Mouse (Mus musculus) liver, postnatal 0 days (tissue): ENCODE measurements around the gene St8sia1. TPM values are rescaled to one million over a fixed set of nuclear protein-coding genes. Genes with fewer than 3 reads are reported as not detected.
A peak's percentile ranks its signal among the peaks of the same experiment; 100 is the strongest.

Experiments used
- ATAC-seq: fragments of 200-750 bp; cut with Nextera tagmentation; 2 replicates; pipeline ENCODE4 v1.8.0; 2017; ENCODE audit warnings: mild to moderate bottlenecking, moderate library complexity
- DNase-seq: peaks from one replicate; pipeline ENCODE4 v3.0.0-alpha.2; 2016
- H3K27ac ChIP-seq: fragments of 300-500 bp; sonication (generic); 2 replicates; pipeline ENCODE4 v1.5.1; 2014; ENCODE audit warnings: antibody characterized with exemption, moderate library complexity, mild to moderate bottlenecking, low read depth
- H3K27me3 ChIP-seq: fragments of 300-500 bp; sonication (generic); 2 replicates; pipeline ENCODE4 v1.6.1; 2014; ENCODE audit warnings: low read length, control low read depth, mixed read lengths; ENCODE audit not compliant: insufficient read depth
- H3K36me3 ChIP-seq: fragments of 300-500 bp; sonication (generic); replicated peaks from 2 replicates; pipeline ENCODE4 v1.6.1; 2014; ENCODE audit warnings: mild to moderate bottlenecking, control low read depth, low read length, moderate library complexity, mixed read lengths; ENCODE audit not compliant: insufficient read depth
- H3K4me1 ChIP-seq: fragments of 300-500 bp; sonication (generic); 2 replicates; pipeline ENCODE4 v1.6.1; 2014; ENCODE audit warnings: antibody characterized with exemption, mild to moderate bottlenecking, control low read depth; ENCODE audit not compliant: insufficient read depth
- H3K4me2 ChIP-seq: fragments of 300-500 bp; sonication (generic); 2 replicates; pipeline ENCODE4 v1.6.1; 2014; ENCODE audit warnings: low read depth, mild to moderate bottlenecking, low read length, moderate library complexity, mixed read lengths
- H3K4me3 ChIP-seq: fragments of 300-500 bp; sonication (generic); 2 replicates; pipeline ENCODE4 v1.5.1; 2014; ENCODE audit warnings: low read depth, low read length
- H3K9ac ChIP-seq: fragments of 300-500 bp; sonication (generic); replicated peaks from 2 replicates; pipeline ENCODE4 v1.6.1; 2014; ENCODE audit warnings: mild to moderate bottlenecking, moderate library complexity
- H3K9me3 ChIP-seq: fragments of 300-500 bp; sonication (generic); 2 replicates; pipeline ENCODE4 v1.6.1; 2016; ENCODE audit warnings: mild to moderate bottlenecking, control low read depth, low read length, mixed read lengths
- CTCF ChIP-seq: sonication (generic); IDR thresholded peaks from 2 replicates; pipeline ENCODE4 v1.5.1; 2016; ENCODE audit warnings: antibody characterized with exemption, low read depth
- EP300 ChIP-seq: IDR thresholded peaks from 2 replicates; pipeline ENCODE4 v1.6.1; 2016; ENCODE audit warnings: antibody characterized with exemption, low read depth, mild to moderate bottlenecking
- WGBS: fragments of 180-500 bp; shearing (Covaris S2); extraction: QIAGEN DNeasy Blood & Tissue Kit; methylation state at CpG from one replicate; pipeline ENCODE4 v1.1.7; 2014; ENCODE audit not compliant: insufficient replicate concordance; 5-methylcytosine and 5-hydroxymethylcytosine counted together
- polyA plus RNA-seq: library from polyadenylated mRNA; unstranded; fragments of >200 nt; fragmentation: Nextera tagmentation; extraction: Ambion mirVana; gene quantifications from 2 replicates; pipeline ENCODE4 v1.2.1, GENCODE M21; 2015

The St8sia1 gene
- polyA plus RNA-seq, 1 experiment from 2014 or later = 0.22 TPM

- peak overlapping the region; percentile 36; the same call in 1 of the 2 replicates for H3K4me3 ChIP-seq
These were observed 149.7 kb downstream of the St8sia1 start for GRCm38 (mm10) chr6:142814495-142814921.

GRCm38 (mm10) chr6:142814011-142814410 is 150.2 kb downstream of the St8sia1 start:
- ATAC-seq = peak; percentile 62

More at GRCm38 (mm10) chr6:142814495-142814921, 149.7 kb downstream of the St8sia1 start:
- ATAC-seq (peak; percentile 80), DNase-seq (peak; percentile 86)
- Histone ChIP-seq H3K27me3 (no peaks in the 10 kb centered on the region), H3K9me3 (no peaks in the 10 kb centered on the region), H3K4me1 (0 out of 2 replicates have a peak, but pooled peaks cover 4% of the 10 kb centered on the region), H3K27ac (no peak overlapping the region), H3K36me3 (no peaks in the 10 kb centered on the region), H3K4me2 (peak overlapping the region; percentile 64), H3K9ac (no peak overlapping the region)
- TF ChIP-seq CTCF (peak; percentile 93), EP300 (no peak)
- WGBS = 3% methylated on average over 15 of the region's 15 CpGs

GRCm38 (mm10) chr6:142812969-142813368 is 151.3 kb downstream of the St8sia1 start:
- Histone ChIP-seq H3K27ac (no peak overlapping the region), H3K9ac (no peak overlapping the region), H3K36me3 (no peaks in the 10 kb centered on the region), H3K4me2 (no peak overlapping the region), H3K4me3 (no peak overlapping the region), H3K27me3 (no peaks in the 10 kb centered on the region), H3K9me3 (no peaks in the 10 kb centered on the region), H3K4me1 (0 out of 2 replicates have a peak, but pooled peaks cover 4% of the 10 kb centered on the region)
- TF ChIP-seq EP300 = no peak
- TF ChIP-seq CTCF = no peak
- WGBS = 47% methylated on average over 5 of the region's 5 CpGs
- ATAC-seq = no peak
- DNase-seq = no peak

More at GRCm38 (mm10) chr6:142814011-142814410, 150.2 kb downstream of the St8sia1 start:
- WGBS = 50% methylated on average over 10 of the region's 10 CpGs
- H3K27me3 ChIP-seq = no peaks in the 10 kb centered on the region
- no peak overlapping the region for H3K9ac ChIP-seq
- H3K4me3 ChIP-seq = no peak overlapping the region
- 0 out of 2 replicates have a peak, but pooled peaks cover 4% of the 10 kb centered on the region for H3K4me1 ChIP-seq
- no peaks in the 10 kb centered on the region for H3K9me3 ChIP-seq
- H3K36me3 ChIP-seq = no peaks in the 10 kb centered on the region
- peak overlapping the region; percentile 64 for H3K4me2 ChIP-seq
- TF ChIP-seq CTCF = no peak
- TF ChIP-seq EP300 = no peak
- no peak overlapping the region for H3K27ac ChIP-seq
- DNase-seq = peak; percentile 26

GRCm38 (mm10) chr6:142810239-142810638 is 154.0 kb downstream of the St8sia1 start:
- Histone ChIP-seq H3K4me2 (no peak overlapping the region), H3K9ac (no peak overlapping the region), H3K36me3 (no peaks in the 10 kb centered on the region), H3K4me3 (no peak overlapping the region), H3K27ac (no peak overlapping the region), H3K4me1 (peaks cover 10% of the 10 kb centered on the region; the same call in 1 of the 2 replicates), H3K27me3 (no peaks in the 10 kb centered on the region), H3K9me3 (no peaks in the 10 kb centered on the region)
- no peak for DNase-seq
- TF ChIP-seq EP300 (no peak), CTCF (no peak)
- no peak for ATAC-seq
- 47% methylated on average over 6 of the region's 6 CpGs for WGBS

- Histone ChIP-seq H3K4me3 (no peak overlapping the region), H3K27me3 (no peaks in the 10 kb centered on the region), H3K4me1 (peaks cover 8% of the 10 kb centered on the region; the same call in 1 of the 2 replicates), H3K27ac (no peak overlapping the region), H3K9me3 (no peaks in the 10 kb centered on the region), H3K36me3 (no peaks in the 10 kb centered on the region), H3K9ac (no peak overlapping the region), H3K4me2 (no peak overlapping the region)
- TF ChIP-seq EP300 = no peak
- TF ChIP-seq CTCF = no peak
- no peak for ATAC-seq
- no peak for DNase-seq
- 28% methylated on average over 6 of the region's 6 CpGs for WGBS
These were observed 154.7 kb downstream of the St8sia1 start for GRCm38 (mm10) chr6:142809373-142810098.

GRCm38 (mm10) chr6:142806326-142806725 is 157.9 kb downstream of the St8sia1 start:
- no peak for TF ChIP-seq CTCF
- TF ChIP-seq EP300 = peak; percentile 83
- 28% methylated on average over 4 of the region's 4 CpGs for WGBS
- Histone ChIP-seq H3K4me3 (no peak overlapping the region), H3K27me3 (no peaks in the 10 kb centered on the region), H3K9ac (no peak overlapping the region), H3K9me3 (no peaks in the 10 kb centered on the region), H3K4me2 (no peak overlapping the region), H3K27ac (no peak overlapping the region), H3K36me3 (no peaks in the 10 kb centered on the region), H3K4me1 (peaks cover 6% of the 10 kb centered on the region; the same call in 1 of the 2 replicates)
- ATAC-seq (peak; percentile 70), DNase-seq (no peak)
